Mouse (Mus musculus) MEL (cell line): ENCODE data around the gene Hsd17b13.

Experiments
- CTCF ChIP-seq, 3 experiments: IDR thresholded peaks in 2 of 3; conservative IDR thresholded peaks in 1 of 3; 2 replicates each; pipeline ENCODE4 v1.5.1; 2011 to 2012; ENCODE audit warnings: low read length in 3 of 3, low read depth in 2 of 3, mild to moderate bottlenecking in 2 of 3, improper control_type of control experiment in 1 of 3, inconsistent platforms in 1 of 3, mixed read lengths in 1 of 3, moderate library complexity in 1 of 3; ENCODE audit not compliant: control insufficient read depth in 1 of 3, insufficient read depth in 1 of 3, poor library complexity in 1 of 3, severe bottlenecking in 1 of 3
- EP300 ChIP-seq, 2 experiments: IDR thresholded peaks; 2 replicates each; pipeline ENCODE4 v1.6.1; 2011; ENCODE audit warnings: improper control_type of control experiment in 2 of 2, low read length in 2 of 2, low read depth in 1 of 2, mild to moderate bottlenecking in 1 of 2
- MAFK ChIP-seq: IDR thresholded peaks from 2 replicates; pipeline ENCODE4 v1.6.1; 2011; ENCODE audit warnings: low read depth, mild to moderate bottlenecking, low read length, improper control_type of control experiment, borderline replicate concordance
- MYB ChIP-seq: IDR thresholded peaks from 2 replicates; pipeline ENCODE4 v1.6.1; 2011; ENCODE audit warnings: mild to moderate bottlenecking, low read depth, low read length, improper control_type of control experiment
- RAD21 ChIP-seq: IDR thresholded peaks from 2 replicates; pipeline ENCODE4 v1.6.1; 2011; ENCODE audit warnings: mild to moderate bottlenecking, low read depth, low read length, improper control_type of control experiment
- TAL1 ChIP-seq: IDR thresholded peaks from 2 replicates; pipeline ENCODE4 v1.6.1; 2012; ENCODE audit warnings: mild to moderate bottlenecking, inconsistent platforms, low read length, moderate library complexity, mixed read lengths
- TBP ChIP-seq: IDR thresholded peaks from 2 replicates; pipeline ENCODE4 v1.8.0; 2011; ENCODE audit warnings: low read depth, low read length, improper control_type of control experiment
- ZKSCAN1 ChIP-seq: IDR thresholded peaks from 2 replicates; pipeline ENCODE4 v1.6.1; 2012; ENCODE audit warnings: low read depth, mild to moderate bottlenecking, inconsistent platforms, low read length, improper control_type of control experiment, moderate library complexity

DNA sequence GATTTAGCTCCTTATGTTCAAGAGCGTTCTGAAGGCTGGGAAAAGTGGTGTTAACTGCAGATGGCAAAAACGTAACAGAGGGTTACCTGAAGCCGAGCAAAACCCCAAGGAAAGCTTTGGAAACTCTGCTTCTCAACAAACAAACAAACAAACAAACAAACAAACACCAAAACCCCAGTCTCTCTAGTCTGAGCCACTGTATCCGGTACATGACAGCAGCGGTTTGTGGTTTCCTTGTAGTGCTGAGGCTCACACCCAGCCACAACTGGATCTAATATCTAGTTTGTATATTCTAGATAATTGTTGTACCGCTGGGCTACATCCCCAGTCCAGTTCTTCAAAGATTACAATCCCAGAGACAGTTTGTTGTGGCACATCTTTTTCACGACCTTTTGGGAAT, 1.5 kb downstream of the Hsd17b13 start:
- no peak for TF ChIP-seq CTCF (IDR thresholded peaks at IDR 0.05 in 2 of 3, conservative IDR thresholded peaks at IDR 0.05 in 1 of 3; ENCODE audit: control insufficient read depth in 1 of 3, insufficient read depth in 1 of 3, low read depth in 2 of 3, low read length in 3 of 3, poor library complexity in 1 of 3, severe bottlenecking in 1 of 3)
- no peak for TF ChIP-seq ZKSCAN1
- no peak for TF ChIP-seq MAFK
- TF ChIP-seq TAL1 = no peak
- TF ChIP-seq MYB = no peak
- no peak for TF ChIP-seq RAD21
- no peak for TF ChIP-seq EP300 (IDR thresholded peaks at IDR 0.05; ENCODE audit: low read depth in 1 of 2, low read length in 2 of 2)
- TF ChIP-seq TBP = no peak
